Mouse (Mus musculus) lung, adult 2 months (tissue): ENCODE results near the gene Cadps.

ENCODE experiments used
- CTCF ChIP-seq: fragments of 200-500 bp; IDR thresholded peaks from 2 replicates; pipeline ENCODE4 v1.5.1; 2011; ENCODE audit warnings: mild to moderate bottlenecking, low read length, control low read depth; ENCODE audit not compliant: insufficient read depth
- POLR2A ChIP-seq: fragments of 200-500 bp; IDR thresholded peaks from 2 replicates; pipeline ENCODE4 v1.6.1; 2011; ENCODE audit warnings: low read depth, mild to moderate bottlenecking, control low read depth, low read length, borderline replicate concordance; ENCODE audit errors: extremely low read depth

DNA sequence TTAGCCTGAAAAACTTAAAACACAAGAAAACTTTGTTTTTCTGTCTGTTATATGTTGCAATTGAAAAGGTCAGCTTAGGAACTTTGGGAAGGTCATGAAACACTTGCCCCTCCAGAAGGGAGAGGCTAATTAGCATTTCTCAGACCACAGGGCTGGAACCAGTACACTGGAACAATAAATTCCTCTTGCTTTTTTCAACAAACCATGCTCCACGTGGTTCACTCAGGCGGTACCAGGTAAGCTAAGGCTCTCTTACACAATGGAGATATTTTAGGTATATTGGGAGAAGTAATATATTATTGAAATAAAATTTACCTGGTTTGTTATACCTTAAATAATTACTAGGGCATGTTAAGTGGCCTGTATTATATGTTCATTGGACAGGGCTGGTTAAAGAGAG, 161.4 kb downstream of the Cadps start:
- TF ChIP-seq CTCF (no peak), POLR2A (no peak)
